Mouse (Mus musculus) spleen, adult 18-20 months (tissue): ENCODE data around the gene Ptgr1.

Source experiments
- DNase-seq, 2 experiments: peaks; one replicate each; pipeline ENCODE4 v3.0.0; 2022; ENCODE audit warnings: mixed read lengths in 2 of 2

The Ptgr1 gene

DNA sequence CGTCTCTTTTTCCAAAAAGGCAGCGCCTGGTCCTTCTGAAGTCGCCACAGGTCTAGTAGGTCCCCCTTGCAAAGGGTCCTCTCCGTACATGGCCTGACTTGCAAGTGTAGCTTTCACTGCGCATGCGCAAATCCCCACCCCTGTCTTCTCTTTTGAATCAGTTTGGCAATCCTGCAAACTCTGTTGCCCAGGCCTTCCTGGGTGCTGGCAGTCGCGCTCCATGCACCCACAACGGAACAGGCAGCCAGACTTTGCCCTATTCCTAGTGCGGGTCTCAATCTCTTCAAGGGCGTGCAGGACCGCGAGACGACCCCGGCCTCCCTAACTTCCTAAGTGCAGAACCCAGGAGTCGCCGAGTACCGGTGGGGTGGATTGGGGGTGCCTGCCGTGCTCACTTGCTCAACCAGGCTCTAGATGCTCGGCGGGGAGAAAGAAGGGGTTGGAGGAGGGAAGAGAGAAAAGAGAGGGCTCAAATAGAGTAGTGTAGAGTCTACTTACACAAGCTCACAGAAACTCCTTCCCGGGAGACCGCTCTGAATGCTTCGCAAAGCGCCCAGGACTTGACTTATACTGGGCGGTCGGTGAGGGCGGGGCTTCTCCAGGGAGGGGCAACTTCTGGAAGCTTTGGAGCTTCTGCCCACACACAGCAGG is at the start of gene Ptgr1:
Gene Ptgr1, minus strand, starts transcription at position 580 of the 651 bp plus-strand sequence.
- peak; percentile 71 to 79 for DNase-seq

DNA sequence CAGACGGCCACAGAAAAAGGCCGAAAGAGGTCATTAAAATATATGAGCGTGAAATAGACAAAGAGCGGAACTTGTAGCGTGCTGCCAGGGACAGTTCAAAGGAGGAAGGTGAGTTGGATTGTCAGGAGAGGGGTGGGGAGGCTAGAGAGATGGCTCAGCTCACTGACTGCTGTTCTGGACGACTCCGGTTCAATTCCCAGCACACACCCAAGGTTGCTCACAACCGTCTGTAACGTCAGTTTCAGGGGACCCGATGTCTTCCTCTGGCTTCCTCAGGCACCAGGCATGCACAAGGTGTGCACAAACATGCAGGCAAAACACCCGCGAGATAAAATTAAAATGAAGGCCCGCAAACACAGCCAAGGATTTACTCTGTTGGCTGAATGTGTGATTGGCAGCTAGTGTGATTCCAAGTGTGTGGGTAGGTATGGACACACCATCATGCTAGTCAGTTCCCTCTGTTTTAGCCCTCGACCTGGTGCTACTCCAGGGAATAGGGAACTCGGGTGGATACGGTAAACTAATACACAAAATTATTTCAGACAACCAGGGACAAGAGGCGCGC is 48.9 kb upstream of the Ptgr1 start:
- DNase-seq = no peak

DNA sequence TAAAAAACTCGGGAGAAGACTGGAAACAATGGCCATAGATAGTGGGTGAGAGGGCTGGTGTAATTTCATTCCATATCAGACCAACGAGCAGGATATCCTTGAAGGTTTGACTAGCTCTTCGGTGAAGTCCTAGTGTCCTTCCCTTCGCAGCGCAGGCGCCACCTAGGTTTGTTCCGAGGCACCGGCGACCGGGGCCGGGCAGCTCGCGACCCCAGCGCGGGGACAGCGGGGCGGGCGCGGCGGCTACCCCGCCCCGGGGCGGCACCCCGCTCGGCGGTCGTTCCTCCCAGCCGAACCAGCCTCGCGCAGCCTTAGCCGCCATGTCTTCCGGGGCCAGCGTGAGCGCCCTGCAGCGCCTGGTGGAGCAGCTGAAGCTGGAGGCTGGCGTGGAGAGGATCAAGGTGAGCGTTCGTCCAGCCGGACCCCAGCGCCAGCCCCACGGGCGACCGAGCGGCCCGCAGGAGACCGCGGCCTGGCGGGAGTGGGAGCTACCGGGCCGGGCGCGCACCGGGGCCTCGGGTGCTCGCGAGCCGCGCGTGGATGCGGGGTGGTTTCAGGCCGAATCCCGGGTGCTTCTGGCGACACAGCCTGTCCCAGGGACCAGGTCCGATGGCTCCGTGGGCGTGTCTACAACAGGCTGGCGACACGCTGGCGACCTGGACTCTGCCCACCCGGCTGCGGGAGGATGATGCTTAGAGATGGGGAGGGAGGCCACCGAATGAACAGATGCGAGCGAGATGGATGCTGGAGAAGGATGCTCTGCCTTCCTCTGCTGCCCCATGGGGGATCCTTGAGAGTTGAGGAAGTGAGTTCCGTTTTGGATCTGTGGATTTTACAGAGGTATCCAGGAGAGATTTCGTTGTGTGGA is 48.2 kb upstream of the Ptgr1 start, which contains the start of gene Gng10:
Gene Gng10, plus strand, starts transcription at position 171 of the 868 bp plus-strand sequence.
- DNase-seq = peak; percentile 53 to 66

DNA sequence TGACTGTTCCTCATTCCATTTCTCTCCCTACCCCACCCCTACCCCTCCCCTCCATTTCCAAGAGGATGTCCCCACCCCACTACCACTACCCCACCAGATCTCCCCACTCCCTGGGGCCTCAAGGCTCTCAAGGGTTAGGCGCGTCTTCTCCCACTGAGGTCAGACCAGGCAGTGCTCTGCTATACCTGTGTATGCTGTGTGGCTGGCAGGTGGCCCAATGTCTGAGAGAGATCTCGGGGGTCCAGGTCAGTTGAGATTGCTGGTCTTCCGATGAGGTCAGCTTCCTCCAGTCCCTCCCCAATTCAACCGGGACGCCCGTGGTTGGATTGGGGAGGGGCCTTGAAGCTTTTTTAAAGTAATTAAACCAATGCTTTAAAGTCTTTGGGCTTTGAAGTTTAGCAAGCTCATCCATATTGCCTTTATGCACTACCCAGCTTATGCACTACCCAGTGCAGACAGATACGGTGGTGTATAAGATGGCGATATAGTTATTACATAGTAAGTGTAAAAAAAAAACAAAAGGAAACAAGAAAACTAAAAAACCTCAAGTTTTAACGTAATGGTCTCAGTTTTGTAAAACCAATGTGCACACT is 47.5 kb upstream of the Ptgr1 start:
- no peak for DNase-seq

DNA sequence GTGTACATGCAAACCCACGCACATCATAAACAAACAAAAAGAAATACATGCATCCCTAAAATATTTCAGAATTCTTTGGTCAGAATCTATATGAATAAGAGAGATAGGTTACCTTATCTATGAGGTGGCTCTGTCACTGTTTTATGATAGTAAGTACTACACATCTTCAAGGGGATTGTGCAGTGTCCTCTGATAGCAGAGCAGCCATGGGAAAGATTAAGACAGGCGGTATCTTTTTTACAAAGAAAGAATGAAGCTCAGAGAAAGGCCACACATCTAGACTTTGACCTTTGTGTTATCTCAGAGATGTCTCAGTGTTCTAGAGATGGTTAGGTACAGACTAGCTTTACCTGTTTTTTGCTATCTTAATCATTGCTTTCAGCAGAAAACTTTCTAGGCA is 30.0 kb upstream of the Ptgr1 start:
- no peak for DNase-seq

DNA sequence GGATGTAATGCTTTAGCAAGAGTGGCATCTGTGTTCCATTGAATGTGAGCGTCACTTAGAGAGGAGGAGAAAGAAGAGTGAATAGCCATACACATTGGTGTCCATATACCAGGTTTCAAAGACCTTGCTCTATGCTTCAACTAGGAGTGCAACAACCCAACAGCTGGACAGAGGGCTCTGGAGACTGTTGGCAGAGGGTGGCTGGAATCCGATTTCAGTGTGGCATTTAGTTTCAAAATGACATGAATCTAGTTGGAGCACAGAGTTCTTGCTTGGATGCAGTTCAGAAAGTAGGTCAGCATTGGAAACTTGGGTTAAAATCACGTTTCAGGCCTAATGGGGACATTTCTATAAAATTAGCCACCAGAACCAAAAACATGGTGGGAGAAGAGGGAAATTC is 28.3 kb upstream of the Ptgr1 start:
- DNase-seq = no peak

DNA sequence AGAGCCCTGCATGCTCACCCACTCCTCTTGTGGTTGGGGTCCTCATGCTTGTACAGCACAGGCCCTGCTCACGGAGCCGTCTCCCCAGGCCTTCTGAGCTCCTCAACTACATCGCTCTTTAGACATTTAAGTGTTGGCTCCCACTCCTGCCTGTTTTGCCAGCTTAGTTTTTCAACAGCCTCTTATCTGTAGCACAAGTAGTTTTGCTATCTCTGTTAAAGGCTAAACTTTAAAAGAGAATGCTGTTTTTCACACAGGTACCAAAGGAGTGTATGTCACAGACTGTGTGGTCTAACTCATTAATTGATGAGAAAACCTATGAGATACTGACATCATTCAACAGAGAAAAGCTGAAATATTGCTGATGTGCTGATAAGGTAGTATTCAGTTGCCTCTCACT is 24.5 kb upstream of the Ptgr1 start:
- no peak for DNase-seq

DNA sequence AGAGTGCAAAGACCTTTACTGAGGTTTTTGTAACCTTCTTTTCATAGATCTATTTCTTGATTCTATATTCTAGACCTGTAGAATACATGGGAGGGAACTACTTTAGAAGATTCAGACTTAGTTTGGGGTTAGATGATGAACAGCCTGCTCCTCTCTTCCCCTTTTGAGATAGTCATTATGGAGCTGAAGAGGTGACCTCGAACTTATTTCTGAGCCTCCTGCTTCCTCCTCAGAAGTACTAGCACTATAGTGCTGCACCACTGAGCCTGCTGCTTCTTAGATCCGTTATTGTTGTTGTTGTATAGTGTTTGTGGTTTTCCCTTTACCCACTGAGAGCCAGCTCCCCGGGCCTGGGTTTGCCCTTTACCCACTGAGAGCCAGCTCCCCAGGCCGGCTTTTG is 22.8 kb upstream of the Ptgr1 start:
- DNase-seq = no peak

DNA sequence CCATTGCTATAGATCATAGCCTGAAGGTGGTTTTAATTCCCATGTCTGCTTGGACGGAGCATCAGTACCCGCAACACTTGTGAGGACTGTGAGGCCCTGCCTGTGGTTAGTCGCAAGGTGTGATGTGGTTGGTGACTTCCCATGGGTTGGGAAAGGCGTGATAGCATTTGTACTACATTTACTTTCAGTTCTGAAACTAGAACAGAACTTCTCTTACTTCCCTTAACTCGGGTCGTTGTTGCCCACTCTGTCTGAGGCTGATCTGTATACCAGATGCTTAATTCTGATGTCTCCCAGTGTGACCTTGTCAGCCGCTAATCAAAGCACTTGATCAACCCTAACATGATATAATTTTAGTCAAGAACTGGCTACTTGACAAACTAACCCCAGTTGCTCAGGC is 22.3 kb upstream of the Ptgr1 start:
- peak in 1 of 2 experiments; percentile 25 for DNase-seq

DNA sequence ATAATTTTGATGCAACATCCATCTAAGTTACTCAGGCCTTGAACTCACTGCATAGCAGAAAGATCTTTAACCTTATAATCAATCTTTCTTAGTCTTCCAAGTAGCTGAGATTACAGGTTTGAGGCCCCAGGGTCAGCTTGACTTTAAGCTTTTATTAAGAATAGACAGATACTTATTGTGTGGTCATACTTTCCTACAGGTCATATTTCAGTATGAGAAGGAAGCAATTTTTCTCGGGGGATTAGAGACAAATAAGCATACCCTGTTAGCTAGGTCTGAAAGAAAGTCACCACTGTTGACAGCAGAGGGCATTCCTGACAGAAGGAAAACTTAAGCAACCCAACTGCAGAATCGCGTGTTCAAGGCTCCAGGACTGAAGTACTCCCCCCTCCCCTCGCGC is 21.1 kb upstream of the Ptgr1 start:
- no peak for DNase-seq

DNA sequence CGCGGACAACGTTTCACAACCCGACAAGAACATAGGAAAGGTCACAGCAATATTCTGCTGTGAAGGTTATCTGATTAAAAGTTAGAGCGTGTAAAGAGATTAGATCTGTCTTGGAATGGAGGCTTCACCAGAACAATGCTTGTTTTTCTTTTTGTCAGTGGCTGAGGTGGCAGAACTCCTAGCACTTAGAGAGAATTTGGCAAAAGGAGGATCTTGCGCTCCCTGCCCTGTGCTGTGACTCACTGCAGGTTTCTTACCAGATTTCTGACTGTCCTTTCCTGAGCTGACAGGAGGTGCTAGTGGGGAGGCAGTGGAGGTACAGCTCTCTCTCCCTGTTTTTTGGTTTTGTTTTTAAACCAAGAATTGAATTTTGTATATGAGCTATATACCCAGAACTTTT is 20.1 kb upstream of the Ptgr1 start:
- DNase-seq = no peak

DNA sequence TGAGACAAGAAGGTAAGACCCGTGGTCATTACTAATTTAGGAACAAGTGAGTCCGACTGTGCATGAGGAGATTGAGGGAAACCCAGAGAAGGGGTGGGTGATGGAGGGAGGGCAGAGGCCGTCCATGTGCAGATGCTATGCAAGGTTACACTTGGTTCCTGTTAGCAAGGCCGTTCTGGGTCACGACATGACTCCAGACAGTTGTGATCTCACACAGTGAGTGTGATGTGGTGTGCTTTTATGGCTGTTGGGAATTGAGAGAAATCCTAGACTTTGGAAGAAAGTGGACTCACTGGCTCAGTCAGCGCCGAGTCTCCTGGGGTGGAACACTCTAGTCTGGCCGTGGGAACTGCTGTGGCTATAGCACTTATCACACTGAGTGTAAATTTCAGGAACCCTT is 19.3 kb upstream of the Ptgr1 start:
- no peak for DNase-seq

DNA sequence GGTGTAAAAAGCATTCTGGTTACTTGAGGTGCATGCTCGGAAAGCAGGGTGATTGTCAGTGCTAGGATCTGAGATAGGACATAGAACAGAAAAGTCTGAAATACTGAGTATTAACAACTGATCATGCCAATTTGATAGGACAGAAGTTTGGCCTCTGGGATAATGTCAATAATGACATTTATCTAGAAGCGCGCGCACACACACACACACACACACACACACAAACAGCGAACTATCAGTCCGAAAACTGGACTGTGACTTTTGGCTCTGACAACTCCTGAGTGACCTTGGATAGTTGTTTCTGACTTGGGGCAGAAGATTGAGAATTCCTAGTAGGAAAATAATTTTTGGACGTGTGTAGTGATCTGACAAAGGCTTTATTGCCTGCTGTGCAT is 16.9 kb upstream of the Ptgr1 start:
- DNase-seq = no peak

DNA sequence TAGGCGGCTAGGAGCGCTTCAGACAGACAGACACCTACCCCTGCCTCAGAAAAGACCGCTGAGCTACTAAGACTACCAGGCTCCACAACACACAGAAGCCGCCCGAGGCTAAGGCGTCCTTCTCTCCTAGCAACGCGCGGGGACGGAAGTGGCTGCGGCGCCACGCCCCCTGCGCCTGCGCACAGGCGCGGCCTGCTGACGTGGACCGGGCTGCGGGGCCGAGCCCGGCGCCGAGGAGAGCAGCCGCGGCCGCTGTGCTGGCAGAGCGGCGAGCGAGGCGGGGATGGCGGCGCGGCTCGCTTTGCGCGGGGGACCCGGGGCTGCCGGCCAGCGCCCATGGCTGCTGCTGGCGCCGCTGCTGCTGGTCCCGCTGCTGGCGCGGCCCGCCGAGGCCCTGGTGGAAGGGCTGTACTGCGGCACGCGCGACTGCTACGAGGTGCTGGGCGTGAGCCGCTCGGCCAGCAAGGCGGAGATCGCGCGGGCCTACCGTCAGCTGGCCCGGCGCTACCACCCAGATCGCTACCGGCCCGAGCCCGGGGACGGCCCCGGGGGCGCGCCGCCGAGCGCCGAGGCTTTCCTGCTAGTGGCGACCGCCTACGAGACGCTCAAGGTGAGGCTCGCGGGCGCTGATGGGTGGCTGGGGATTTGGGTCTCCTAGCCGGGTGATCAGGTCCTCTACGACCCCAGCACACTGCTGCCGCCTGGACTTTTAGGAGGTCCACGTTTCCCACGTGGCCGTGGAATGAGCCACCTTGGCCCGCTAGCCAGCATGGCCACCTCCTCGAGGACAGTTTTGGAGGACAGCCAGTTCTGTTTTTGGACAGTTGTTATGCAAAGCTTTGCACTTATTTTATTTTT is 16.3 kb upstream of the Ptgr1 start, which contains the start of gene Gm20503:
Gene Gm20503, plus strand, starts transcription at position 263 of the 858 bp plus-strand sequence.
- peak; percentile 87 to 89 for DNase-seq

DNA sequence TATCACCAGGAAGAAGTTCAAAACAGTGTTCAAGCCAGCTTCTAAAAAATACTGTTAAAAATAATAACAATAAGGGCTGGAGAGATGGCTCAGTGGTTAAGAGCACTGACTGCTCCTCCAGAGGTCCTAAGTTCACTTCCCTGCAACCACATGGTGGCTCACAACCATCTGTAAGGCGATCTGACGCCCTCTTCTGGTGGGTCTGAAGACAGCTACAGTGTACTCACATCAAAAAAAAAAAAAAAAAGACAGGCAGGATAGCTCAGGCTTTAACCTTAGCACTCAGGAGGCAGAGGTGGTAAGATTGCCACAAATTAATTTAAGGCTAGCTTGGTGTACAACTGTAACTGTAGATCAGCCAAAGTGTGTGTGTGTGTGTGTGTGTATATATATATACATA is 13.7 kb upstream of the Ptgr1 start:
- DNase-seq = peak; percentile 15 to 24

DNA sequence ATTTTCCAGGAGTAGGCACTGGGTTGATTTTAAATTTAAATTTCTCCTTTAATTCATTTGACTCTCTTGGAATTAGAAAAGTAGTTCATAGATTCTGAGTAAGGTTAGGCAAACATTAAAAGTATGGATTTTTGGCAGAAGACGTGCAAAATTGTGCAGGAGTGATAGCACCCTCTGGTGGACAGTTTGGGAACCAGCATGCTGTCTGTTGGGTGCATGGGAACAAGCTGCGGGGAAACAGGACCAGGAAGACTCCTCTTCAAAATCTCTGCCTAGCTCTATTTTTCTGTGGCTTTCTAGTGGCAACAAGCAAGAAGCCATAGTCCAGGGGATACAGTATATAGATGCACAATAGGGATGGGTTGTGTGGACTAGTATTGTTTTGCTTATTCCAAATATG is 12.8 kb upstream of the Ptgr1 start:
- peak; percentile 46 to 66 for DNase-seq

DNA sequence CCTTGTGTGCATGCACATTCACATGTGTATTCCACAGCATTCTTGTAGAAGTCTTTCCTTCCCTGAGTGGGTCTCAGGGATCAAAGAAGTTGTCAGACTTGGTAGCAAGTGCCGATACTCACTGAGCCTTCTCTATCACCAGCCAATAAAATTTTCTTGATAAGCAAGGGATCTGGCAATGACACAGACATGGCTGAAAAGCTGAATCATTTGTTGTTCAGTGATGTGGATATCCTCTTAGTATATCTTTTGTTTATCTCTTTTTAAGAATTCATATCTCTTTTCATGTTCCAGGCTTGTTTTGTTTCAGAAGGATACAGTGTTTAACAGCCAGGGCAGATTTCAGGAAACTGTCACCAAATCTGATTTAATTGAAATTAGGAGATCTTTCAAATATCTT is 11.8 kb upstream of the Ptgr1 start:
- DNase-seq = no peak

DNA sequence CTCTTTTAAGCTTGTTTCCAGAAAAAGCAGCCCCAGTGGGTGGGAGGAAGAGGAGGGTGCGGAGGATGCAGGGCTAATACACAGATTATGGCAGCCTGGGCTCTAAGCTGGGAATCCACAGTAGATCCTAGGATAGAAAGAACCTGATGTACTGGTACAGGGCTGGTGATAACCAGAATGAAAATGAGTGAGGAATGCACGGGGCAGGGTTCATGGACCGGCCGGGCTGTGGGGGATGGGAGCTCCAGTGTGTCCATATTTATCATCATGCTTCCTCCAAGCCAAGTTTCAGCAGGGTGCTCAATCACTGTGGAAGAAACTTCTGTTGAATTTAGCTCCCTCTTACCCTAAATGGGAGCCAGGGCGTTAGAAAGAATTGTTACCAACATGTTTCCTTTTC is 10.2 kb upstream of the Ptgr1 start:
- no peak for DNase-seq

DNA sequence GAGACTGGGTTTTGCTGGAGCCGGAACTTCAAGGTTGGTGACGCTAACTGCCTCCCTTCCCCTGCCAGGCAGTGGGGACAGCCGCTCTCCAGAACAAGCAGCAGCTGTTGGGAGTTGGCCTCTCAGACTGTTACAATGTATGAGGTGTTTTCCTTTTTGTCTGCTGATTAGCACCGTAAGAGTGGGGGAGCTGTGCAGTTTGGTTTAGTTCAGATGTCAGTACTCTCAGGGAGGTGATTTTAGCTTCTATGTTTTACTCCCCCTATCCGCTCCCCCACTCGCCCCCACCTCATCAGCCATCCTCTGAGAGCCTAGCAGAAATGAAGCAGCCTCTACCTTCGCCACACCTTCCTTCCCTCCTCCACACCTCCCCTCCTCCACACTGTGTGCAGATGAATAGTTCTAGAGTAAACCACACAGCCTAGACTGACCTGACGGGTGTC is 8.4 kb upstream of the Ptgr1 start:
- no peak for DNase-seq

DNA sequence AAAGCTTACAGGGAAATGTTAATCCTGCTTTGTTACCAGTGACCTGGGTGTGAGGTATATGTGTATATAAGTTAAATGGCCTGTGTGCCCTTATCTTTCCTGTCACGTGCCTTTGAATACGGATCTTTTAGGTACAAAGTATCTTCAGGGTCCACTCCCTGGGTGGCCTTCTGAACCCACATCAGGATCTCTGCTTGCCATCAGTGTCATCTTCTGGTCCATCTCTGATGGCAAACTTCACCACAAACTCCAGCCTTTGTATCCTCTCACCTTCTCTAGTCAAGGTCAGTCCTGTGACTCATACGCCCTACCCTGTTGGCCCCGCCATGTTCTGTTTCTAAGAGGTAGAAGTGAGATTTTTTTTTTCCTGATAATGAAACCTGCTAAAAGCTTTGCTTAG is 7.8 kb upstream of the Ptgr1 start, which contains the start of gene Dnajc25:
Gene Dnajc25, plus strand, starts transcription at position 301 of the 400 bp plus-strand sequence.
- DNase-seq = no peak

DNA sequence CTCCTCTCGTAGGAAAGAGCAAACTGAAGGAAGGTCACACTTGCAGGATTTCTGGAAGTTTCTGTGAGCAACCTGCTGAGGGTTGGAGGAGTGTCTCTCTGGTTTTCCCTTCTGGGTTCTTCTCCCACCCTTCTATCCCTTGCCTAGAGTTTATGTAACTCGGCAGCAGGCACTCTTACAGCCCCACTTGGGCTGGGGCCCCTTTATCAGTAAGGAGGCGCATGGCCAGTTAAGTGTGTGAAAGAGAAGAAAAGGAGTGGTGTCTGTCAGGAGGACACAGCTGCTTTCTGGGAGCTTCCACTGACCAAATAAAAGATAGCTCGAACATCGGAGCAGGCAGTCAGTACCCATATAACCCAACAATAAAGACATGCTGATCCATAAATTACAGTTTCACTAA is 5.3 kb upstream of the Ptgr1 start:
- DNase-seq = no peak
